Mouse (Mus musculus): ENCODE measurements around the gene Rptor. TPM values are rescaled to one million over a fixed set of nuclear protein-coding genes. Genes with fewer than 3 reads are reported as not detected.
A peak's percentile ranks its signal among the peaks of the same experiment; 100 is the strongest.

Gene Rptor
- polyA plus RNA-seq, 1 experiment from 2014 or later, result 18.3 TPM

DNA sequence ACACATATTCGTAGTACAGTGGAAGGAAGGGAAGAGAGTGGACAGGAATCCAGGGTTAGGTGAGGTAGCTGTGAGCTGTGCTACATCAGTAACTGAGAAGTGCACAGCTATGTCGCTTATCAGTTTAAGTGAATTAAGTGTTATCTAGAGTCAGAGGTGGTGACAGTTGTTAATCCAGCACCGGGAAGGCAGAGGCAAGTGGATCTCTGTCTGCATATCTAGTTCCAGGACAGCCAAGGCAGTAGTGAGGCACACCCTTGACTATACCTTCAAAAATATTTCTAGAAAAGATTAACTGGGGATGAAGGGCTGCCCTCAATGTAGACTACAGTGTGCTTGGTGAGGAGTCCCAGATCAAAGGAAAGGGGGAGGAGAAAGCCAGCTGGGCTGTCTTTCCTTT is 226.4 kb downstream of the Rptor start:
- no peak for ATAC-seq (ENCODE audit: low FRiP score, low read depth)
- Histone ChIP-seq H3K9me3 (no peaks in the 10 kb centered on the region), H3K4me3 (no peak overlapping the region), H3K9ac (replicated peaks) (no peak overlapping the region), H3K27me3 (no peaks in the 10 kb centered on the region), H3K27ac (replicated peaks) (no peak overlapping the region), H3K4me1 (peaks cover 10% of the 10 kb centered on the region), H3K4me2 (replicated peaks) (no peak overlapping the region), H3K36me3 (peaks cover 23% of the 10 kb centered on the region)
- WGBS, result 95% methylated on average over 3 of the region's 3 CpGs

DNA sequence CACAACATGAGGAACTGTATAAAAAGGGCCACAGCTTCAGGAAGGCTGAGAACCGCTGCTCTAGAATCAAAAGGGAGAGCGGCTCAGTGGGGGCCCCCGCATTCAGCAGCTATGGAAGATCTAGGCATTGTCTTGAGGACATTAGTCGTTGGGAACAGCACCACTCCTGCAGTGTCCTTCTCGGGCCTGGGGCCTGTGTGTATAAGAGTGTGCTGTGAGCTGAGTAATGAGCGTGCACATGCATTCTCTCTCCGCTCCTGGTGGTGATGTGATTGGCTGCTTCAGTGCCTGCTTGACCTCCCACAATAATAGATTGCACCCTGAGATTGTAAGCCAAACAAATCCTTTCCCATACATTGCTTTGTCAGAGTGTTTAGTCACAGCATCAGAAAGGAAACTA is 229.0 kb downstream of the Rptor start:
- H3K36me3 ChIP-seq, result peaks cover 13% of the 10 kb centered on the region
- peak; percentile 58; the same call in 1 of the 2 replicates for ATAC-seq (ENCODE audit: low FRiP score, low read depth)
- H3K4me2 ChIP-seq (replicated peaks), result no peak overlapping the region
- no peak overlapping the region for H3K9ac ChIP-seq (replicated peaks)
- H3K27ac ChIP-seq (replicated peaks), result no peak overlapping the region
- H3K27me3 ChIP-seq, result no peaks in the 10 kb centered on the region
- 34% methylated on average over 7 of the region's 7 CpGs for WGBS
- H3K4me3 ChIP-seq, result no peak overlapping the region
- no peaks in the 10 kb centered on the region for H3K9me3 ChIP-seq
- H3K4me1 ChIP-seq, result peaks cover 10% of the 10 kb centered on the region

DNA sequence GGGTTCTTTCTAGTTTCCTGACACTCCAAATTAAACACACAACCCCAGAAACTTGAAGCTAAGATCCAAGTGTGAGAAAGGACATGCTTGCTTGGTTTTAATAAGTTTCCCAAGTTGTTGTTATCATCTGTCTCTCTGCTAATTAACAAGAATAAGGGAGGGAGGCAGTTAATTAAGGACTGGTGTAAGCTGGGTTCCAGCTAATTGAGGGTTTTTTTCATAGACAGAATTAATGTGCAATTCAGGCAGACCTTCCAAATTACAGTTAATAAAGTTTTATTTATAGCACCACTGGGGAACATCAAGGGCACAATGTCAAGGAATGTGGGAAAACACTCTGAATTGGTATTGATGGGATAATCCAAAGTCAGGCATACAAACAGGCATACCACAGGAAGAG is 230.6 kb downstream of the Rptor start:
- no peak overlapping the region for H3K4me3 ChIP-seq
- H3K27me3 ChIP-seq, result no peaks in the 10 kb centered on the region
- H3K36me3 ChIP-seq, result peaks cover 7% of the 10 kb centered on the region; the same call in 1 of the 2 replicates
- no peaks in the 10 kb centered on the region for H3K9me3 ChIP-seq
- no peak overlapping the region for H3K9ac ChIP-seq (replicated peaks)
- H3K27ac ChIP-seq (replicated peaks), result no peak overlapping the region
- H3K4me2 ChIP-seq (replicated peaks), result no peak overlapping the region
- H3K4me1 ChIP-seq, result peaks cover 10% of the 10 kb centered on the region
- no peak for ATAC-seq (ENCODE audit: low FRiP score, low read depth)

DNA sequence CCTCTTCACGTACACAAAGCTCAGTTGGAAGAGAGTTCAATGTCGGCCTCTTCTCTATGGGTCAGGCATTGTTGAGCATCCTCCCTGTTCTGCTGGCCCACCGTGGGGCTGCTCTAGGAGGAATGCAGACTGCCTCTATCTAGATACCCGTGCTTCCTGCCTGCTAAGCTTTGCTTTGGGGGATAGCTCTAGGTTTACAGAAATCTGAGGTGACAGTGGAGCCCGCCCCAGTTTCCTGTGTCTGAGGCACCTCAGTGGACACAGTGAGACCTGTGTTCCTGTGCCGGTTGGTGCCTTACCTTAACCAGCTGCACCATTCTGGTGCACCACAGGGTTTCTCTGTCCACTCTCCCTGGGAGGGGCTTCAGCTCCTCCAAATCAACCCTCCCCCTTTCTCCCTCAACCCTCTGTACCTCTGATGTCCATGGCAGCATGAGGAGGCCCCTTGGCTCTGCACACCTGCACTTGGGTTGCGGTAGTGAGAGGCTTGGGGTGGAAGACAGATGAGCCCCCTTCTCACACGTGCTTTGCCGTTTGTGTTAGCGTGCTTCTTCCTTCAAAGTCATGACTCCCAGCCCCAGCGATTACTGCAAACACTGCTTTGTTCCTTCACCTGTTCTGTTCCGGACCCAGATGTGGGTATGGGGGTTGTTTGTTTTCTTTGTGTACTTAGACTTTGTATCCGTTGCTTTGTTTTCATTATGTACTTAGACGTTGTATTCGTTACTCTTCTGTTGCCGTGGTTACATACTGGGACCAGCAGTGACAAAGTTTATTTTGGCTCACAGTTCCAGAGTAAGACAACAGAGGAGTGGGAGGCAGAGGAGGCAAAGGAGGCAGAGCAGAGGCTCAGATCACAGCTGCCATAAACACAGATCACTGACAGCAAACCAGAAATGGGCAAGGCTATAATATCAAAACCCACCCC is 231.4 kb downstream of the Rptor start:
- Histone ChIP-seq H3K9ac (replicated peaks) (no peak overlapping the region), H3K4me1 (peaks cover 10% of the 10 kb centered on the region), H3K27ac (replicated peaks) (no peak overlapping the region), H3K36me3 (no peaks in the 10 kb centered on the region), H3K4me3 (no peak overlapping the region), H3K27me3 (no peaks in the 10 kb centered on the region), H3K4me2 (replicated peaks) (no peak overlapping the region), H3K9me3 (no peaks in the 10 kb centered on the region)
- 76% methylated on average over 16 of the region's 16 CpGs for WGBS
- no peak for ATAC-seq (ENCODE audit: low FRiP score, low read depth)

DNA sequence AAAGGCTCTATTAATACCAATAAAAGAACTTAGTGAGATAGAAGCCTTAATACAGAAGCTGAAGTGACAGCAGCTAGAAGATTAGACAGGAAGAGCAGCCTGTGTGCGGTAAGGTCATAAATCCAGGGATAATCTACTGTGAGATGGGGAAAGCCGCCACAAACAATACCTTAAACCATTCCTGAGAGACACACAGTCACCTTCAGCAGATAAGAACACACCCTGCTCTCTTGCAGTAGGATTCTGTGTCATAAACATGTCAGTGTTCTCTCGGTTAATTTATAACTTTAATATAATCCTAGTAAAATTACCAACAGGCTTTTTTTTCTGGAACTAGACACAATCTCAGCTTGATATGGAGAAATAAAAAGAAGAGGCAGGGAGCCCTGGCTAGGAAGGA is 233.6 kb downstream of the Rptor start:
- 93% methylated on average over 3 of the region's 3 CpGs for WGBS
- no peak overlapping the region for H3K4me3 ChIP-seq
- no peaks in the 10 kb centered on the region for H3K27me3 ChIP-seq
- H3K36me3 ChIP-seq, result no peaks in the 10 kb centered on the region
- no peaks in the 10 kb centered on the region for H3K9me3 ChIP-seq
- ATAC-seq (ENCODE audit: low FRiP score, low read depth), result no peak
- H3K4me2 ChIP-seq (replicated peaks), result no peak overlapping the region
- peaks cover 9% of the 10 kb centered on the region for H3K4me1 ChIP-seq
- no peak overlapping the region for H3K9ac ChIP-seq (replicated peaks)
- H3K27ac ChIP-seq (replicated peaks), result no peak overlapping the region

DNA sequence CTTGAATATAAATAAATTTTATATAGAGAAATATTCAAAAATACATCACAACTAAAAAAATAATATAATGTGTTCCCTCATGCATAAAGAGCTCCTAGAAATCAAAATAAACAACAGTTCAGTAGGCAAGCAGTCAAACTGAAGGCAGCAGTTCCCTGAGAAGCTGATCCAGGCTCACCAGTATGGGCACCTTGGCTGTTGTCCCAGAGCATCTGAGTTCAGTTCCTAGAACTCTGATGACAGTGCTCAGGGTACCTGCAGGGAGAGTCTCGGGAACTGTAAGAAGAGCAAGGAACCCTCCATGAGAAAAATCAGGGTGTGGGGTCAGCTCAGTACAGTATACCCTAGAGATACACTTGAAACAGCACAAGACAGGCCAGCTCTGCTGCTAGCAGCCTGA is 235.1 kb downstream of the Rptor start:
- Histone ChIP-seq H3K9ac (replicated peaks) (no peak overlapping the region), H3K4me2 (replicated peaks) (no peak overlapping the region), H3K9me3 (no peaks in the 10 kb centered on the region), H3K27ac (replicated peaks) (no peak overlapping the region), H3K4me1 (no peaks in the 10 kb centered on the region; the same call in 1 of the 2 replicates), H3K4me3 (no peak overlapping the region), H3K27me3 (no peaks in the 10 kb centered on the region), H3K36me3 (no peaks in the 10 kb centered on the region)
- ATAC-seq (ENCODE audit: low FRiP score, low read depth), result no peak
- 94% methylated on average over 1 of the region's 1 CpGs for WGBS

DNA sequence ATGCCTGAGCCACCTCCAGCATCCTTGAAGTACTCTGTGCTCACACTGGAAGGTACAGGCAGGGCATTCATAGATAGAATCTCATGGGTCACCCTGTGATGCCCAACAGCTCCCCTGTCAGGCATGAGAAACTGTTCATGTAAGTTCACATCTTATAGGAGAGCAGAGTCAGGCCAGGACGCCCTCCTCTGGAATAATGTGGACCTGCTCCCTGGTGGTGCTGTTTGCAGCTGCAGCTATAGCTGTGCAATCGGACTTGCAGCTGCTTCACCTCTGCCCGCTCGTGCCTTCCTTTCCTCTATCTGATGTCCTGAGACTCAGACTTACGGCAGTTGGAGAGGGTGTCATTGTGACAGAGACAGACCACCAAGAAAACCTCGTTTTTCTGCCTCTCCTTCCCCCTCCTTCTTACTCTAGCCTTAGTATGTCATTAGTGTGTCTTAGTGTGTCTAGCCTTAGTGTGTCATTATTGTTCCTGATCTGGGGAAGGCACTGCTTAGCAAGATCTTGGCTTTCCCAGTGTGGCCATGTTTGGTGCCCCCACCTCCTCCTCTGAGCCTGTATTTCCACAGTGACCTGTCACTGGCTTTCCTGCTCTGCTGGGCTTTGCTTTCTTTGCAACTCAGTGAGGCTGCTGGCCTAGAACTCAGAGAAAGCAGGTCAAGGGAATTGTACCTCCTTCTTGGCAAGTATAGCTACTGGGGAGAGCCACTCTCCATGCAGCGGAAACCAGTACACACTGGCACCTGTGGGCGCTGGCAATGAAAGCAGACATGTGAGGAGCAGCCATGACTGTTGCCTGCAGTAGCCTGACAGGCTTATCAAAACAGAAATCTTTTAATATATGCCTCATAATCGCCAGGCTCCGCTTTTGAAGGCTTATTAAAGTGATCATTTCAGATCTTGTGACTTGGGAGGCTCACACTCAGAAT is 237.0 kb downstream of the Rptor start:
- Histone ChIP-seq H3K36me3 (peaks cover 12% of the 10 kb centered on the region), H3K27me3 (no peaks in the 10 kb centered on the region), H3K4me2 (replicated peaks) (no peak overlapping the region), H3K9me3 (no peaks in the 10 kb centered on the region), H3K4me3 (no peak overlapping the region), H3K27ac (replicated peaks) (no peak overlapping the region), H3K9ac (replicated peaks) (no peak overlapping the region), H3K4me1 (no peaks in the 10 kb centered on the region)
- WGBS, result 86% methylated on average over 10 of the region's 10 CpGs
- no peak for ATAC-seq (ENCODE audit: low FRiP score, low read depth)

DNA sequence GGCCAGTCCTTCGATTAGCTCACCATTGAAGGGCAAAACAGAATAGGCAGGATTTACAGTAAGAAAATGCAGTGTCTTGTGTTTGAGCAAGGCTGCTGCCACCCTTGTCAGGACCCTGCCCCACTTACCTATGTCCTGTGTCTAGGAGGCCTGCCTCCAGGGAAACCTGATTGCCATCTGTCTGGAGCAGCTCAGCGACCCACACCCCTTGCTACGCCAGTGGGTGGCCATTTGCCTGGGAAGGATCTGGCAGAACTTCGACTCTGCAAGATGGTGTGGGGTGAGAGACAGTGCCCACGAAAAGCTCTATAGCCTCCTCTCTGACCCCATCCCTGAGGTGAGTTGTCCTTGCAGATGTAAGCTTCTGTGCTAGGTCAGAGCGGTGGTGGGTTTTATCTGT is 243.9 kb downstream of the Rptor start:
- no peak overlapping the region for H3K4me2 ChIP-seq (replicated peaks)
- no peaks in the 10 kb centered on the region for H3K9me3 ChIP-seq
- ATAC-seq (ENCODE audit: low FRiP score, low read depth), result no peak
- H3K4me1 ChIP-seq, result no peaks in the 10 kb centered on the region
- no peaks in the 10 kb centered on the region for H3K27me3 ChIP-seq
- WGBS, result 97% methylated on average over 6 of the region's 6 CpGs
- H3K9ac ChIP-seq (replicated peaks), result no peak overlapping the region
- no peak overlapping the region for H3K27ac ChIP-seq (replicated peaks)
- H3K36me3 ChIP-seq, result peaks cover 39% of the 10 kb centered on the region
- no peak overlapping the region for H3K4me3 ChIP-seq

DNA sequence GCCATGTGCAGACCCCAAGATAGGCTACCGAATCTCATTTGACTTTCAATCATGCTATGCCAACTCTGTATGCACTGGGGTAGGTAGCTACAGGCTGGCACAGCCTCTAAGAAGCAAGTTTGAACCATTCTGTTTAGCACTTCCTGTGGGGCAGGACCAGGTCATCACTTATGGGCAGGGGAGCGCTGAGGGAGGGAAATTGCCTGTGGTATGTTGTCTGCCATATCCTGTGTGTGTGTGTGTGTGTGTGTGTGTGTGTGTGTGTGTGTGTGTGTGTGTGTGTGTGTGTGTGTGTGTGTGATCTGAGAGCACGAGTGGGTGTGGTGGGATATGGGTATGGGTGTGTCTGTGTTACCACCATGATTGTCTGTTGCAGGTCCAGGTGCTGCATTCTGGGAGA is 244.4 kb downstream of the Rptor start:
- H3K9ac ChIP-seq (replicated peaks), result no peak overlapping the region
- peaks cover 44% of the 10 kb centered on the region for H3K36me3 ChIP-seq
- WGBS, result 93% methylated on average over 3 of the region's 3 CpGs
- no peak overlapping the region for H3K27ac ChIP-seq (replicated peaks)
- H3K9me3 ChIP-seq, result no peaks in the 10 kb centered on the region
- no peaks in the 10 kb centered on the region for H3K27me3 ChIP-seq
- no peak overlapping the region for H3K4me2 ChIP-seq (replicated peaks)
- no peak overlapping the region for H3K4me3 ChIP-seq
- no peak for ATAC-seq (ENCODE audit: low FRiP score, low read depth)
- H3K4me1 ChIP-seq, result no peaks in the 10 kb centered on the region

DNA sequence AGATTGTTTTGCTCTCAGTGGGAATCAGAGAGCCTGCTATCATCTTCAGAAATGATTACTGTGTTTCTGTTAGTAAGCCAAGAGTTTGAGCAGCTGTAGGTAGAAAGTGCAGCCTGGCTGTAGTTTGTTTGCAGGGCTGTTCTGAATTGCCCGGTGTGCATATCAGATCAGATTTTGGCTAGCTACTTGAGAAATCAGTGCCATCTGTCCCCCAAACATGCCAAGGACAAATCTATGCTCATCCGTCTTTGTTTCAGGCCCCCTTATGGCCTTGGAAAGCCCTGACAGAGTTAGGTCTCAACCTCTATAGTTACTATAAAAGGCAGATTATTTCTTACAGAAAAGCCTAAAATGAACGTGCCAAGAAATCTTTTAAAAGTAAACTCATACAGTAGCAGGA is 244.9 kb downstream of the Rptor start:
- no peak overlapping the region for H3K27ac ChIP-seq (replicated peaks)
- peaks cover 49% of the 10 kb centered on the region for H3K36me3 ChIP-seq
- no peaks in the 10 kb centered on the region for H3K9me3 ChIP-seq

DNA sequence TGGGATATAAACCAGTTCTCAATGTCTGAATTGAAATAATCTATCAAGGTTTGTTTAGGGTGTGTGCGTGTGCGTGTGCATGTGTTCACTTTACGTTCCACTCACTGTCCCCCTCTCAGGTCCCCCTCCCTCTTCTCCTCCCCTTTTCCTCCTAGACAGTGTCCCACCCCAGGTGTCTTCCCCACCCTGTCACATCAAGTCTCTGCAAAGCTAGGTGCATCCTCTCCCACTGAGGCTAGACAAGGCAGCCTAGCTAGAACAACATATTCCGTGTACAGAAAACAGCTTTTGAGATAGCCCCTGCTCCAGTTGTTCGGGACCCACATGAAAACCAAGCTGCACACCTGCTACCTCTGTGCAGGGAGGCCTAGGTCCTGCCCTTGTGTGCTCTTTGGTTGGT is 245.5 kb downstream of the Rptor start:
- ATAC-seq (ENCODE audit: low FRiP score, low read depth), result no peak
- no peak overlapping the region for H3K27ac ChIP-seq (replicated peaks)
- H3K36me3 ChIP-seq, result peaks cover 55% of the 10 kb centered on the region
- H3K4me2 ChIP-seq (replicated peaks), result no peak overlapping the region
- no peaks in the 10 kb centered on the region for H3K9me3 ChIP-seq
- WGBS, result 93% methylated on average over 5 of the region's 5 CpGs
- no peak overlapping the region for H3K9ac ChIP-seq (replicated peaks)
- H3K4me3 ChIP-seq, result no peak overlapping the region
- no peaks in the 10 kb centered on the region for H3K4me1 ChIP-seq
- no peaks in the 10 kb centered on the region for H3K27me3 ChIP-seq

More for the DNA sequence above, 244.9 kb downstream of the Rptor start:
- no peak overlapping the region for H3K9ac ChIP-seq (replicated peaks)
- no peaks in the 10 kb centered on the region for H3K4me1 ChIP-seq
- no peak for ATAC-seq (ENCODE audit: low FRiP score, low read depth)
- H3K4me2 ChIP-seq (replicated peaks), result no peak overlapping the region
- no peaks in the 10 kb centered on the region for H3K27me3 ChIP-seq
- no peak overlapping the region for H3K4me3 ChIP-seq
- 95% methylated on average over 3 of the region's 3 CpGs for WGBS

DNA sequence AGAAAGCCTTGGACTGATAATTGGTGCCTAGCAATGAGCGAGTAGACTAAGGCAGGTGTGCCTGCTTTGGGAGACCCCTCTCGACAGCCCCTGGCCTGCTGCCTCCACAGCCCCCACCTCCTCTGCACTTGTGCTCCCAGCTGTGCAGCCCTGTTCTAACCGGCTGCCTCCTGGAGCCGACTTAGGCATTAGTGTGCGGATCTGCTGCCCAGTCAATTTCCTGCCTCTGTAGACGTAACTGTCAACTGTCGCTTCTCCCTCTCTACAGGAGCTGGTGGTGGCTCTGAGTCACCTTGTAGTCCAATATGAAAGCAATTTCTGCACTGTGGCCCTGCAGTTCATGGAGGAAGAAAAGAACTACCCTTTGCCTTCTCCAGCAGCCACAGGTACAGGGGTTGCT is 253.3 kb downstream of the Rptor start:
- Histone ChIP-seq H3K4me2 (replicated peaks) (no peak overlapping the region), H3K27me3 (no peaks in the 10 kb centered on the region), H3K27ac (replicated peaks) (no peak overlapping the region), H3K9ac (replicated peaks) (no peak overlapping the region), H3K9me3 (no peaks in the 10 kb centered on the region), H3K4me3 (no peak overlapping the region), H3K4me1 (0 out of 2 replicates have a peak, but pooled peaks cover under 1% of the 10 kb centered on the region), H3K36me3 (peaks cover 66% of the 10 kb centered on the region)
- 79% methylated on average over 7 of the region's 7 CpGs for WGBS
- ATAC-seq (ENCODE audit: low FRiP score, low read depth), result no peak

Data from midbrain, embryonic 12.5 days (tissue).